Mouse (Mus musculus): ENCODE measurements around the gene Mlh3. TPM values are rescaled to one million over a fixed set of nuclear protein-coding genes. Genes with fewer than 3 reads are reported as not detected.
A peak's percentile ranks its signal among the peaks of the same experiment; 100 is the strongest.

Mlh3 gene
- polyA plus RNA-seq, 1 experiment from 2014 or later = 9.1 TPM

DNA sequence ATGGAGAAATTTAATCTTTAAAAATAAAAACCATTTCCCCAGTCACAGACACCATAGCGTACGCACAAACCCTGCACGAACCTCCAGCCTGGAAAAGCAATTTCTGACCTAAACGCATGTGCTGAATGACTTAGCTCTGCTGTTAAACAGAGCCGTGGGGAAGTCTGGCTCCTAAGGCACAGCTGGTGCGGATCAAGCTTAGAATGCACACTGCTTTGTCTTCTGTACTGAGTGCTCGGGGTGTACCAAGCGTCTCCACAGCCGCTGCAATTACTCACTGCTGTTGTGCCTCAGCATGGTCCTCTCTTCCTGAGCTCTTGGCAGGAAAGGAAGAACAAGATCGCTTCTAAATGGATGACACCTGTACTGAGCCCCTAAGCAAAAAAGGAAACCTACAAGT, 7.9 kb downstream of the Mlh3 start:
- Histone ChIP-seq H3K4me3 (ENCODE audit: low read depth, low read length) (no peak overlapping the region), H3K9me3 (replicated peaks; ENCODE audit: control insufficient read depth, low read length, poor library complexity, severe bottlenecking) (no peaks in the 10 kb centered on the region), H3K4me2 (ENCODE audit: low read length) (no peak overlapping the region), H3K27ac (ENCODE audit: low read length) (no peak overlapping the region), H3K4me1 (ENCODE audit: control insufficient read depth, insufficient read depth, low read length) (no peaks in the 10 kb centered on the region), H3K27me3 (ENCODE audit: control insufficient read depth, insufficient read depth, low read depth, low read length) (no peaks in the 10 kb centered on the region), H3K9ac (ENCODE audit: low read depth, low read length) (no peak overlapping the region), H3K36me3 (ENCODE audit: control insufficient read depth, insufficient read depth, low read length) (no peaks in the 10 kb centered on the region)
- 52% methylated on average over 10 of the region's 10 CpGs for WGBS
- ATAC-seq = no peak

GRCm38 (mm10) chr12:85257008-85257639, 13.3 kb downstream of the Mlh3 start:
- H3K4me3 ChIP-seq (ENCODE audit: low read depth, low read length) = no peak overlapping the region
- no peak overlapping the region for H3K9ac ChIP-seq (ENCODE audit: low read depth, low read length)
- no peaks in the 10 kb centered on the region for H3K27me3 ChIP-seq (ENCODE audit: control insufficient read depth, insufficient read depth, low read depth, low read length)
- no peak for ATAC-seq
- H3K27ac ChIP-seq (ENCODE audit: low read length) = no peak overlapping the region
- no peaks in the 10 kb centered on the region for H3K9me3 ChIP-seq (replicated peaks; ENCODE audit: control insufficient read depth, low read length, poor library complexity, severe bottlenecking)
- WGBS = 87% methylated on average over 7 of the region's 7 CpGs
- H3K36me3 ChIP-seq (ENCODE audit: control insufficient read depth, insufficient read depth, low read length) = no peaks in the 10 kb centered on the region
- H3K4me2 ChIP-seq (ENCODE audit: low read length) = no peak overlapping the region
- no peaks in the 10 kb centered on the region for H3K4me1 ChIP-seq (ENCODE audit: control insufficient read depth, insufficient read depth, low read length)

GRCm38 (mm10) chr12:85256074-85256751, 14.2 kb downstream of the Mlh3 start:
- no peak for ATAC-seq
- H3K9me3 ChIP-seq (replicated peaks; ENCODE audit: control insufficient read depth, low read length, poor library complexity, severe bottlenecking) = no peaks in the 10 kb centered on the region
- no peak overlapping the region for H3K4me2 ChIP-seq (ENCODE audit: low read length)
- H3K4me3 ChIP-seq (ENCODE audit: low read depth, low read length) = no peak overlapping the region
- H3K27me3 ChIP-seq (ENCODE audit: control insufficient read depth, insufficient read depth, low read depth, low read length) = no peaks in the 10 kb centered on the region
- H3K4me1 ChIP-seq (ENCODE audit: control insufficient read depth, insufficient read depth, low read length) = no peaks in the 10 kb centered on the region
- H3K9ac ChIP-seq (ENCODE audit: low read depth, low read length) = no peak overlapping the region
- H3K36me3 ChIP-seq (ENCODE audit: control insufficient read depth, insufficient read depth, low read length) = no peaks in the 10 kb centered on the region
- 80% methylated on average over 7 of the region's 7 CpGs for WGBS
- H3K27ac ChIP-seq (ENCODE audit: low read length) = no peak overlapping the region

DNA sequence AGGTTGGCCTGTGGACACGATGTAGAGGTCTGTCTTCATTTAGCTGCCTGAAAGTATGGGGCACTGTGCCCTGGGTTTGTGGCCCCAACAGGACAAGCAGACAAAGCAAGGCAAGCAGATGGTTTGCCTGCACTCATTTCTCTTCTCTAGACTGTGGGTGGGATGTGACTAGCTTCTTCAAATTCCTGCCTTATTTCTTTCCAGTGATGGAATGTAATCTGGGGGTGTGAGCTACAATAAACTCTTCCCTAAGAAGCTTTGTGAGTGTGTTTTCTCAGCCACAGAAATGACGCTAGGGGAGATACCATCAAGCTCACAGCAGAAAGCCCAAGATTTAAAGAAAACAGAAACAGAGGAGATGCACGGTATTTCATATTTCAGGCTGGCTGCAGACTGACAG, 18.3 kb downstream of the Mlh3 start:
- no peak overlapping the region for H3K9ac ChIP-seq (ENCODE audit: low read depth, low read length)
- H3K36me3 ChIP-seq (ENCODE audit: control insufficient read depth, insufficient read depth, low read length) = peaks cover 3% of the 10 kb centered on the region; the same call in 1 of the 2 replicates
- no peak for ATAC-seq
- H3K9me3 ChIP-seq (replicated peaks; ENCODE audit: control insufficient read depth, low read length, poor library complexity, severe bottlenecking) = peaks cover 4% of the 10 kb centered on the region; the same call in 1 of the 2 replicates
- H3K4me1 ChIP-seq (ENCODE audit: control insufficient read depth, insufficient read depth, low read length) = no peaks in the 10 kb centered on the region
- H3K27me3 ChIP-seq (ENCODE audit: control insufficient read depth, insufficient read depth, low read depth, low read length) = no peaks in the 10 kb centered on the region
- H3K4me2 ChIP-seq (ENCODE audit: low read length) = no peak overlapping the region
- no peak overlapping the region for H3K4me3 ChIP-seq (ENCODE audit: low read depth, low read length)
- 90% methylated on average over 3 of the region's 3 CpGs for WGBS
- no peak overlapping the region for H3K27ac ChIP-seq (ENCODE audit: low read length)

DNA sequence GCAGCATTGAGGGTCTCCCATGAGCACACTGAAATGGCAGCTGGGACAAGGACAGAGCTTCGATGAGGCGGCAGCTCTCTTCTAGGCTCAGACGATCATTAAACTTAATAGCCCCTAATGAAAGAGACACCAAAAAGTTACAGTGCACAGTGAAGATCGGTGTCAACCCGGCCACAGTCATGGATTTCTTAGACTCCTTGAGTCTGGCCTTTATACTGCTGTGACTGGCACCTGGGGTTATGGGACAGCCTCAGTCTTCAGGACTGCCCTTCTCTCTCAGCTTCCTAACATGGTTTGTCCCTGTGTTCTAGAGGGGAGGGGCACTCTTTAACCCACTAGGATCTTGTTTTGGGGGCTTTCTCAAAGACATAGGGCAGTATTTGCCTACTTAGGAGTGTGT, 32.8 kb downstream of the Mlh3 start:
- Histone ChIP-seq H3K27ac (ENCODE audit: low read length) (no peak overlapping the region), H3K4me2 (ENCODE audit: low read length) (no peak overlapping the region), H3K27me3 (ENCODE audit: control insufficient read depth, insufficient read depth, low read depth, low read length) (no peaks in the 10 kb centered on the region), H3K4me3 (ENCODE audit: low read depth, low read length) (no peak overlapping the region), H3K36me3 (ENCODE audit: control insufficient read depth, insufficient read depth, low read length) (peaks cover 6% of the 10 kb centered on the region; the same call in 1 of the 2 replicates), H3K9ac (ENCODE audit: low read depth, low read length) (no peak overlapping the region), H3K4me1 (ENCODE audit: control insufficient read depth, insufficient read depth, low read length) (no peaks in the 10 kb centered on the region), H3K9me3 (replicated peaks; ENCODE audit: control insufficient read depth, low read length, poor library complexity, severe bottlenecking) (no peaks in the 10 kb centered on the region)
- WGBS = 97% methylated on average over 5 of the region's 5 CpGs
- no peak for ATAC-seq

- Histone ChIP-seq H3K27ac (ENCODE audit: low read length) (peak overlapping the region; percentile 22; the same call in 1 of the 2 replicates), H3K27me3 (ENCODE audit: control insufficient read depth, insufficient read depth, low read depth, low read length) (no peaks in the 10 kb centered on the region), H3K4me1 (ENCODE audit: control insufficient read depth, insufficient read depth, low read length) (no peaks in the 10 kb centered on the region), H3K36me3 (ENCODE audit: control insufficient read depth, insufficient read depth, low read length) (peaks cover 9% of the 10 kb centered on the region; the same call in 1 of the 2 replicates), H3K4me3 (ENCODE audit: low read depth, low read length) (no peak overlapping the region), H3K9ac (ENCODE audit: low read depth, low read length) (no peak overlapping the region), H3K4me2 (ENCODE audit: low read length) (no peak overlapping the region), H3K9me3 (replicated peaks; ENCODE audit: control insufficient read depth, low read length, poor library complexity, severe bottlenecking) (no peaks in the 10 kb centered on the region)
- ATAC-seq = no peak
- 70% methylated on average over 21 of the region's 21 CpGs for WGBS
Observed at GRCm38 (mm10) chr12:85233376-85234358, 36.7 kb downstream of the Mlh3 start.

DNA sequence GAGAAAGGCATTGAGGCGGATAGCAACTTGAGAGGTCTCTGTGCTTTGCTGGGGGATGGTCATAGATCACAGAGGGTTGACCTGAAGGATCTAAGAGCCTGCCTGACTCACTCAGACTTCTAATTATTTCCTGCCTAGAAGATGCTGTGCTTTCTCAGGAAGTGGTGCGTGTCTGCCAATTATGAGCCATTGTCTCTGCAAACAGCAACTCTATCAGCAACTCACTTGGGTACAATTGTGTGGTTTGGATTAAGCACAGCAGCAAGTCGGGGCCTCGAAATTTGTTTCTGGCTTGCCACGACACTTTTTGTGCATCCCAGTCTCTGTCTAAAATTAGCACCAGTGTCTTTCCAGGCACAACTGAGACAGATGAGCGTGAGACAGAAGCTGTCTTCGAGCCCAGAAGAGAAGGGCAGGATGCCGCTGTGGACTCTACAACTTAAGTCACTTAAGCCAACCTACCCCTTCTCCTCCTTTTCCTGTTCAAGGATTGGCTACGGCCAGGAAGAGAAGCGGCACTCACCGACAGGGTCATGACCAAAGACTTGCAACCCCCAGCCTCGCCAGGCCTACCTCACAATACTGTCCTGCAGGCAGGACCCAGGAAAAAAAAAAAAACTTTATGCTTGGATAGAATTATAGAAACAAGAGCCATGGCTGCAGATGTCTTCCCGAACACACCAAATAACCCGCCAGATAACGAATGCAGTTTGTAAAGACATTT, 42.4 kb downstream of the Mlh3 start:
- WGBS = 74% methylated on average over 15 of the region's 15 CpGs
- no peak for ATAC-seq

DNA sequence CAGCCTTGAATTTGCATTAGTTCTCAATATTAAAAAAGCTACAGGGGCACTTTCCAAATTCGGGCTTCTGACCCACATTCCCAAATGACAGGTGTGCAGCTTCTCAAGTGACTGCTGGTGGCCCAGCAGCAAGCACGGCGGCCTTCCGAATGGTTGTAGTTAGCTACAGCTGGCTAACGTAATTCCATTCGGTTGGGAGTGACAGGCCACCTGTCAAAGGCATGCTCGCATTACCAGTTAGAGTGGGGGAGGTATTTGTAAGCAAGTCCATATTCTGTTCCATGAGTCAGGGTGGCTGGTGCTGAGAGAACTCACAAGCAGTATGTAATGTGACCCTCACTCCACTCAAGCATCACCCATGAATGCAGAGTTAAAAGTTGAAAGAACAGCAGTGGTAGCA, 43.2 kb downstream of the Mlh3 start:
- no peak for ATAC-seq
- Histone ChIP-seq H3K27me3 (ENCODE audit: control insufficient read depth, insufficient read depth, low read depth, low read length) (no peaks in the 10 kb centered on the region), H3K4me2 (ENCODE audit: low read length) (no peak overlapping the region), H3K27ac (ENCODE audit: low read length) (no peak overlapping the region), H3K4me1 (ENCODE audit: control insufficient read depth, insufficient read depth, low read length) (no peaks in the 10 kb centered on the region), H3K4me3 (ENCODE audit: low read depth, low read length) (no peak overlapping the region), H3K9me3 (replicated peaks; ENCODE audit: control insufficient read depth, low read length, poor library complexity, severe bottlenecking) (no peaks in the 10 kb centered on the region), H3K36me3 (ENCODE audit: control insufficient read depth, insufficient read depth, low read length) (peaks cover 37% of the 10 kb centered on the region), H3K9ac (ENCODE audit: low read depth, low read length) (no peak overlapping the region)
- 84% methylated on average over 7 of the region's 7 CpGs for WGBS

More for the DNA sequence above, 42.4 kb downstream of the Mlh3 start:
- H3K27me3 ChIP-seq (ENCODE audit: control insufficient read depth, insufficient read depth, low read depth, low read length) = no peaks in the 10 kb centered on the region
- no peaks in the 10 kb centered on the region for H3K9me3 ChIP-seq (replicated peaks; ENCODE audit: control insufficient read depth, low read length, poor library complexity, severe bottlenecking)
- H3K4me1 ChIP-seq (ENCODE audit: control insufficient read depth, insufficient read depth, low read length) = no peaks in the 10 kb centered on the region
- no peak overlapping the region for H3K27ac ChIP-seq (ENCODE audit: low read length)
- no peak overlapping the region for H3K4me2 ChIP-seq (ENCODE audit: low read length)
- H3K4me3 ChIP-seq (ENCODE audit: low read depth, low read length) = no peak overlapping the region
- H3K9ac ChIP-seq (ENCODE audit: low read depth, low read length) = no peak overlapping the region
- H3K36me3 ChIP-seq (ENCODE audit: control insufficient read depth, insufficient read depth, low read length) = peaks cover 30% of the 10 kb centered on the region
